Mouse (Mus musculus): ENCODE measurements around the gene Dclk2.

DNA sequence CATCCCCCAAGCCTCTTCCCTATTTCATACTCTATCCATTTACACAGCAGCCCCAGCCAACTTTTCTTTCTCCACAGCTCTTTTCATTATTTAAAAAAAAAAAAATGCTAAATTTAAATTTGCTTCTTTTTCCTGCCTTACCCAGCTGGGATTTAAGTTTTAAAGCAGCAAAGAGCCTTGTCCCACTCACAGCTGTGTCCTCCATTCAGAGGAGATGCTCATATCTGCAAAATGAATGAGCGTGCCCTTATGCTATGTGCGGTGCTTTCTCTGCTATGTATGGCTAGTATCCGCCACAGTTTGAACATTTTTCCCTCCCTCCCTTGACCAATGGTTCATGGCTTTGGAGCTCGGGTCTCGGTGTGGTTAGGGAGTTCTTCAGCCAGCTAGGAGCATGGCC, 35.5 kb downstream of the Dclk2 start:
- no peak for TF ChIP-seq GATA1 (IDR thresholded peaks at IDR 0.05; ENCODE audit: low read length)
- no peak for TF ChIP-seq TAL1 (IDR thresholded peaks at IDR 0.05; ENCODE audit: low read length)
